Mouse (Mus musculus): ENCODE data around the gene Ccnk. TPM values are rescaled to one million over a fixed set of nuclear protein-coding genes. Genes with fewer than 3 reads are reported as not detected.

Ccnk gene
- polyA plus RNA-seq, 1 experiment: 31.8 TPM

- TF ChIP-seq POLR2A (IDR thresholded peaks at IDR 0.05; ENCODE audit: borderline replicate concordance, low read depth, low read length): no peak
- no peak for TF ChIP-seq CTCF (IDR thresholded peaks at IDR 0.05; ENCODE audit: low read depth, low read length)
- no peak overlapping the region for H3K27ac ChIP-seq (ENCODE audit: insufficient read depth, low read depth, low read length)
- no peak overlapping the region for H3K4me3 ChIP-seq (ENCODE audit: insufficient read depth, low read length)
- no peaks in the 10 kb centered on the region for H3K4me1 ChIP-seq (ENCODE audit: control insufficient read depth, insufficient read depth, low read length)
Measured at GRCm38 (mm10) chr12:108251034-108251792, 71.8 kb downstream of the Ccnk start.

- H3K4me3 ChIP-seq (ENCODE audit: insufficient read depth, low read length): no peak overlapping the region
- H3K4me1 ChIP-seq (ENCODE audit: control insufficient read depth, insufficient read depth, low read length): no peaks in the 10 kb centered on the region
- no peak overlapping the region for H3K27ac ChIP-seq (ENCODE audit: insufficient read depth, low read depth, low read length)
- no peak for TF ChIP-seq CTCF (IDR thresholded peaks at IDR 0.05; ENCODE audit: low read depth, low read length)
- no peak for TF ChIP-seq POLR2A (IDR thresholded peaks at IDR 0.05; ENCODE audit: borderline replicate concordance, low read depth, low read length)
Measured at GRCm38 (mm10) chr12:108251825-108252542, 72.6 kb downstream of the Ccnk start.

Other genes starting within 250 kb of the Ccnk start
- gene Bcl11b, start 176.0 kb upstream of the Ccnk start, polyA plus RNA-seq (2012; ENCODE audit: insufficient read depth, insufficient read length, missing spikeins): not detected in 2 replicates
- 75.8 and 82.8 TPM in 2 replicates for gene Setd3, start 265 bp upstream of the Ccnk start, polyA plus RNA-seq (2012; ENCODE audit: insufficient read depth, insufficient read length, missing spikeins)
- gene Ccdc85c, start 95.8 kb downstream of the Ccnk start, polyA plus RNA-seq (2012; ENCODE audit: insufficient read depth, insufficient read length, missing spikeins): 0.19 and 0.25 TPM in 2 replicates
- not detected in 2 replicates for gene Hhipl1, start 126.7 kb downstream of the Ccnk start, polyA plus RNA-seq (2012; ENCODE audit: insufficient read depth, insufficient read length, missing spikeins)
- gene Cyp46a1, start 154.8 kb downstream of the Ccnk start, polyA plus RNA-seq (2012; ENCODE audit: insufficient read depth, insufficient read length, missing spikeins): 0.36 TPM in 1 of 2 replicates, not detected in the other
- 0.38 and 0.65 TPM in 2 replicates for gene Eml1, start 191.4 kb downstream of the Ccnk start, polyA plus RNA-seq (2012; ENCODE audit: insufficient read depth, insufficient read length, missing spikeins)